Comparison of ENCODE assay signal across 1 mouse cellular context in the genomic region with DNA sequence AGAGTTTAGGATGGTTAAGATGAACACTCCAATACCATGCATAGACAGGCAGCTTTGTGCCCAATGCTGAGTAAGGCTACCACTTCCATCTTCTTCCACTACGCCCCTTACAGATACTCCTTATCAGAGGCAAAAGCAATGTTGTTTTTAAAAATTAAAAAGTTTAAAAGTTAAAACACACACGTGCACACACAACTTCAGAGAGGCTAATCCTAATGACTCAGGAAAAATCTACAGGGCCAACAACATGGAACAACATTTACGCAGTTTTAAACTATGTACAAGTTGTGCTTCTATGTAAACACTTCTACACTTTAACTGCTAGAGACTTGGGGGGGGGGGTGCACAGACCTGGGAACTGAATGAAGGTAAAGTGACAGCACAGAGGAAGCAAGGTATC.
TF ChIP-seq lines count a peak whose summit lies in the region.

No protein-coding gene starts in this region.

TF ChIP-seq in MEL, 35 proteins besides CTCF, POLR2A, EP300 and RAD21:
- peak; percentile 54 for TF ChIP-seq MXI1 (IDR thresholded peaks at IDR 0.05; ENCODE audit: low read depth, low read length)
- TF ChIP-seq ZNF384 (IDR thresholded peaks at IDR 0.05; ENCODE audit: low read depth, low read length) = no peak
- TF ChIP-seq NELFE (IDR thresholded peaks at IDR 0.05; ENCODE audit: low read depth, low read length) = no peak
- no peak for TF ChIP-seq MAX (IDR thresholded peaks at IDR 0.05; ENCODE audit: low read length)
- TF ChIP-seq POLR2AphosphoS5 (IDR thresholded peaks at IDR 0.05; ENCODE audit: borderline replicate concordance, low read depth, low read length) = no peak
- TF ChIP-seq CHD2 (IDR thresholded peaks at IDR 0.05; ENCODE audit: low read length) = no peak
- no peak for TF ChIP-seq ETS1 (IDR thresholded peaks at IDR 0.05; ENCODE audit: low read depth, low read length)
- TF ChIP-seq HCFC1 (IDR thresholded peaks at IDR 0.05; ENCODE audit: low read depth, low read length) = no peak
- TF ChIP-seq CHD1 (IDR thresholded peaks at IDR 0.05; ENCODE audit: low read depth, low read length) = no peak
- no peak for TF ChIP-seq GABPA (IDR thresholded peaks at IDR 0.05; ENCODE audit: low read depth, low read length)
- no peak for TF ChIP-seq ZMIZ1 (IDR thresholded peaks at IDR 0.05; ENCODE audit: low read depth, low read length)
- no peak for TF ChIP-seq ZC3H11A (IDR thresholded peaks at IDR 0.05; ENCODE audit: low read depth, low read length)
- peak; percentile 82; the same call in 1 of the 2 replicates for TF ChIP-seq BHLHE40 (IDR thresholded peaks at IDR 0.05; ENCODE audit: borderline replicate concordance, low read depth, low read length)
- TF ChIP-seq SMC3 (IDR thresholded peaks at IDR 0.05; ENCODE audit: low read depth, low read length) = no peak
- TF ChIP-seq MAFK (IDR thresholded peaks at IDR 0.05; ENCODE audit: borderline replicate concordance, low read depth, low read length) = no peak
